Mouse (Mus musculus) lung, adult 18-20 months (tissue): Measurements from ENCODE around the gene Ehbp1.
A peak's percentile ranks its signal among the peaks of the same experiment; 100 is the strongest.

Source experiments
- DNase-seq, 2 experiments: peaks; one replicate each; pipeline ENCODE4 v3.0.0; 2022; ENCODE audit warnings: mixed read lengths in 2 of 2

Gene Ehbp1

DNA sequence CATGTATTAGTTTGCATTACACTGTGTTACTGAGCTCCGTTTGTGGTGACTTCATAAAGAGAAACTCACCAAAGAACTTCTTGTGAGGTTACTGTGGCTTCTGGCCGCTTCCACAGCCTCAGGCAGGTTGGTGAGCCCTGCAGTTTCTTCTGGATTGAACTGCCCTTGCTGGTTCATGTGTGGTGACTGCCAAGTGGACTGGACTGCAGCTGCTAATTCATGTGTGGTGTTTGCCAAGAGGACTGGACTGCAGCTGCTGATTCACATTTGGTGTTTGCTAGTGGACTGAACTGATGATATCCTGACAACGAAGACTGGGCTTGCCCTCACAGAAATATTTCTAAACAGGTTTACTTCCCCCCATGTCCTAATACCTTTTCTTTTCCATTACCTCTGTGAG is 65.4 kb downstream of the Ehbp1 start:
- DNase-seq = no peak

DNA sequence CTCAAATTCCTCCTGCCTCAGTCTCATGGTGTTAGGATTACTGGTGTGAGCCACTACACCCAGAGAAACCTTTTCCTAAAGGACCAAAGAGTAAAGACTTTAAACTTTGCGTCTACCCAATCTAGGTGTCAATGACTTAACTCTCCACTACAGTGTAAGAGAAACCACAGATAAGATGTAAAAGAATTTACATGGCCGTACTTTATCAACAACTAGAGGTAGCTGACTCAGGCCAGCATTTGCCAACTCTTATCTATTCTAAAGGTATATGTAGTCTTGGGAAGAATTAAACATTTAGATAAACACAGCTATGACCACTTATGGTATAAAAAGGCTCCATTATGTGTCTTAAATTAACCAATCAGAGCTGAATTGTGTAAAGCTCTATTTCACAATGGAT is 67.9 kb downstream of the Ehbp1 start:
- DNase-seq = no peak

DNA sequence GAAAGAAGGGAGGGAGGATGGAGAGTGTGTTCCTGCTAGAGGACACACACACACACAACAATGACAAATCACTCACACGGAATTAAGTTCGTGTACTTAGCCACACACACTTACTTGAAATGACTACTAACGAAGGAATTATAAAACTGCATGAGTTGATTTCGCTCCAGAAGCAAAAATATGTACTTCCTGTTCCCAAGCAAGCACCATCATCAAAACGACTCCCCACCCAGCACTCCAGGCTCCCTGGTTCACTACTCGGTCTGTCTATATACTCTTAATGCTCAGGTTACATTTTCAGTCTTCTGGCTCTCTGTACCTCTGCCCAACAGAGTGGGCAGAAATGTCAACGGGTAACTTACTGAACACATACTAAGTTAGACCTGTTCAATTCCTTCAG is 68.7 kb downstream of the Ehbp1 start:
- DNase-seq = no peak

DNA sequence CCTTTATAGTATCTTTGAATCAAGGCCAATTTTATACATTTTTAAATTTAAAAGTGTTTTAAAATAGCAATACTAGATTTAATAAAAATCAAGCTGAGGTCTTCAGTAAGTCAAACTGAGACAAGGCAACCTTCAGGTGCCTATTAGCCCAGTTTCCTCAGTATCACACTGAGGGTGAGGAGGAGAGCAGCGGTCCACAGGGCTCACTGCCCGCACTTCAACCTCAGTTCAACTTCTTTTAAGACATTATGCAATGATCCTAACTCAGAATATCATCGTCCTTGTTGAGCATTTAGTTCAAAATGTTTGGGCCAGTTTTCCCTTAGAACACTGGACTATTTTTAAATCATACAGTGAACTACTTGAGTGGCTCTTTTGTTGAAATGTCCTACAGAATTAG is 70.2 kb downstream of the Ehbp1 start:
- no peak for DNase-seq

DNA sequence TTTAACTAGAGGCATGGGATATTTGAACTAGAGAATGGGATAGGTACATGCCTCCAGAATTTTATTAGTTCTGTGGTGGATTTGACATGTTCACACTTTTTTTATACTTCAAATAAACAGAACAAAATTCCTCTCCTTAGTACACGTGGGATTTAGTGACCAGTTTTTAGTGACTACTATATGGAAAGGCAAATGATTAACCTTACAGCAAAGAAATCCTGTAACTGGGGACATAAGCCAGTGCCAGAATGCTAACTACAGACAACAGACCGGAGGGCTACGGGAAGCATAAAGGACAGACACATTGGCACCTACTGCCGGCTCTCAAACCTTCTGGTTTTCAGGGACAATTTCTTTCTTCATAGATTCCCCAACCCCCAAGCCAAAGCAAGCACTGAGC is 72.4 kb downstream of the Ehbp1 start:
- no peak for DNase-seq

DNA sequence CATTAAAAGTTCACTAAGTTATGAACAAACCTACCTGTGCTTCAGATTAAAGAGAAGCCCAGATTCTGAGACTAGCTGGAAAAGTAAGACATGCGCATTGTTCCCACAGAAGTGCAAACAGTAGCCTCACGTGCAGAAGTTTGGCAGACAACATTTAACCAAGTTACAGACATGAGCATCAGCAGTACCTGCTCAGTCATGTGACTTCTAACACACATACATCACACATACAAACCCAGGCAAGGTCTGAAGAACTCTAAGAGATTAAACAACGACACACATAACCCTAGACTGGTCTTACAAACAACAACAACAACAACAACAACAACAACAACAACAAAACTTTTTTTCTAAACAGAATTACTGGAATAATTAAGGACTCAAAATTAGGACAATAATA is 72.9 kb downstream of the Ehbp1 start:
- no peak for DNase-seq

DNA sequence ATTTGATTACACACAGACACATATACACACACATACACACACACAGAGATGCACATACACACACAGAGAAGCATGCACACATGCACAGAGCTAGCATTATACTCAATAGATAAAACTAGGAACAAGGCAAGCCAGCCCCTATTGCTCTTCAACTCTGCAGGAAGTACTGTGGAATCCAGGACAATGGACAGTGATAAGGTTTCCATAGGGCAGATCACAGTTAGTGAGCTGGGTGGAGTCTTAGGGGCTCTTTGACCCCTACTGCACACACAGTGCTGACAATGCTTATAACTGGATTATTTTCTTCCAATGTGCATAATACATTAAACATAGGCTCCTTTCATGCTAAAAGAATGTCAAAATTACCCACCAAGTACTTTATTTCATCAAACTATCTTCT is 75.1 kb downstream of the Ehbp1 start:
- DNase-seq = no peak

DNA sequence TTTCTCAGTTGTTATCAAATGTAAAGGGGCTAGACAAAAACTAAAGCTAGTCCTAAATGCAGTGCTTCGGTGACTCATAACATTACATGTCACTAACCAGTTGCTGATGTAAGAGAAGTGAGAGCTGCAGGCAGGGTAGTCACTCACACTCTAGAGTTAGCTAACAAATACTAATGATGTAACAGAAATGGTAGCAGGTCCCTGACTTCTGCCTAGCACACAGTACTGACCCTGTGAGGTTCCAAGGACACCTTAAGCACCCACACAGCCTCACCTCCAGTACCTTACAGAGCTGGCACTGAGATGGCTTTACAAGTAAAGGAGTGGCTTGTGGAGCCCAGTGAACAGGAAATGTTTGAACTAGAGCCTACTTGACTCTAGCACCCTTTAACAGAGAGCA is 86.7 kb downstream of the Ehbp1 start:
- peak in 1 of 2 experiments; percentile 27 for DNase-seq

DNA sequence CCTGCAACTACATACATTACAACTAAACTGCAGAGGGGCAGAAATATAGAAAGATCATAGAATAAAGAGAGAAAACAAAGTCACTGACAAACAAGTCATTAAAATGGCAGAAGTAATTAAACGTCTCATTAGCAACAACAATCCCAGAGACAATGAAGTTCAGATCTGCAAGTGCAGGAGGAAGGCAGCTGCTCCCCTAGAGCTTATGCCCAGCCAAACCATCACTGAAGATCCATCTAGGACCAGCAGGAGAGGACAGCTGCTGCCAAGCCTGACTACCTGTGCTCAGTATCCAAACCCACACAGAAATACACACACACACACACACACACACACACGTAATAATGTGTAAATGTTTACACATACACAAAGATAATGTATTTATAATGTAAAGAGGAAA is 92.7 kb downstream of the Ehbp1 start:
- DNase-seq = no peak

DNA sequence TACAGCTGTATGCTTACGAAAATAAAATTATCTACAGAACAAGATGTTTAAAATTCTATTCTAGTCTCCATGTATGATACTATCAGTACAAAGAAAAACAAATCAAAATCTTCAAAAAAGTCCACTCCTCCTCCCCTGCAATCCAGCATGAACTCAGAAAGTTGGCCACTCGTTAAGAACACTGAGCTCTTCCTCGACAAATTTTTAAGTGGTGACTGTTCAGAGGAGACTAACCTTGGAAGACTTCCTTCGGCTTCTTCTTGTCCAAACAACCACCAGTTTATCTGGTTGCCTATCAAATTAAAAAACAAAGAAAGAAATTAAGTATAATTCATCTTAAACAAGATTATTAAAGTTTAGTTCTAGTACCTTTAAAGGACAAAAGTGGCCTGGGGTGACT is 94.4 kb downstream of the Ehbp1 start:
- no peak for DNase-seq

DNA sequence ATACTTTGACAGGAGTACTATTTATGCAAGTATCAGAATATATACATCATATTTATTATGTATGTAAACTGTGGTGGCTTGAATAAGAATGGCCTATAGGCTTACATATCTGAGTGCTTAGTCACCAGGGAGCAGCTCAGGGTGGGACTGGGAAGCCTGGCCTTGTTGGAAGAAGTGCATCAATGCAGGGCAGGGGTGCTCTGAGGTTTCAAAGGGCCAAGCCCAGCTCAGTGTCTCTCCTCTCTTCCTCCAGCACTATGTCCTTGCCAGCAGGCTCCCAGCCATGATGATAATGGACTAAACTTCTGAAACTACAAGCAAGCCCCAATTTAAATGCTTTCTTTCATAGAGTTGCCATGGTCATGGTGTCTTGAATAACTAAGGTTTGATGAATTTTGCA is 95.0 kb downstream of the Ehbp1 start:
- DNase-seq = peak in 1 of 2 experiments; percentile 16

DNA sequence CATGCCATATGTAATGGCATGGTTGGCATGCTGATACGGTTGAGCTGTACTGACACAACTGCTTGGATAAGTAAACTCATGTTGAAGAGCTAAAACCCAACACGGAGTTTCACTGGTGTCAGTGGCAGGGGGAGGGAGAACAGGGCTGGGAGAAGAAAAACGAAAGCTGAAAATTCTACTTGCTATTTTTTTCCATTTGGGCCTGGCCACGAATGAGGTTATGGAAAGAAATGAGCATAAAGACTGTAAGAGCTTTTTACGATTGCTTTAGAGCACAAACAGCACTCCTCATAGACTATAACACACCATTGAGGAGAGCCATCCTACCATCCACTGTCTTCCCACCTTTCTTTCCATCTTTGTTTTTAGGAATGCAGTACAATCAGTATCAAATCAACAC is 106.5 kb downstream of the Ehbp1 start:
- no peak for DNase-seq

DNA sequence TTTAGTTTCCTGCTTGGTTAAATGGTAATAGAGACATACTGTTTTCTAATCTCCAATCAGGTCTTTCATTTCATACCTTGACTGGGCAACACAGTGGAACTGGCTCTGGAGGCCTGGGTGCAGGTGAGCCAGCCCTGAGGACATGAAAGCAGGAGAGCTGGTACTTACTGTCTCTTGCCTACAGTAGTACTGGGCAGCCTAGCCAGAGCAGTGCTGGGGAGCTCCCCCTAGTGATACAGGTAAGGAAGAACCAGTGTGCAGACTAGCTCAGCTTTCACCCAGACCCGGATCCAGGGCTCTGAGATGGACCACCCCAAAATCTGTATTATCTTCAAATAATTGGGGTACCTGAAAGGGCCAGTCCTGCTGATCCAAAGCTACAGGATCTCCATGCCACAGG is 107.4 kb downstream of the Ehbp1 start:
- peak; percentile 14 to 15 for DNase-seq

DNA sequence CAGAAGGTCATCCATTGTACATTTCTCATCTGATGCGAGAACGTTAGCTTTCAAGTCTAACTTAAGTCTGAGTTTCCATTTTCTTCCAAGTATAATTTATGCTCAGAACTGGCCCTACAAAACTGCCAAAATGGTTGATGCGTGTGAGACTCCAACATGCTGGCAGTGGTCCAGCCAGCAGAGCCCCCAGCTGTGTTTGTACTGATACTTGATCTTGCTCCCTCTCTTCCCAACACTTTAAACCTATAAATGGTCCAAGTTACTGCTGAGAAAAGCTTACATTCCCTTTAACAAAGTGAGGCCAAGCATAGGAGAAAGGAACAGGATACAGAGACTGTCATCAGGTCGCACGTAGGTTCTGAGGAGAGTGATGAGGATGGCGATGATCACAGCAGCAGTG is 111.2 kb downstream of the Ehbp1 start:
- DNase-seq = no peak

DNA sequence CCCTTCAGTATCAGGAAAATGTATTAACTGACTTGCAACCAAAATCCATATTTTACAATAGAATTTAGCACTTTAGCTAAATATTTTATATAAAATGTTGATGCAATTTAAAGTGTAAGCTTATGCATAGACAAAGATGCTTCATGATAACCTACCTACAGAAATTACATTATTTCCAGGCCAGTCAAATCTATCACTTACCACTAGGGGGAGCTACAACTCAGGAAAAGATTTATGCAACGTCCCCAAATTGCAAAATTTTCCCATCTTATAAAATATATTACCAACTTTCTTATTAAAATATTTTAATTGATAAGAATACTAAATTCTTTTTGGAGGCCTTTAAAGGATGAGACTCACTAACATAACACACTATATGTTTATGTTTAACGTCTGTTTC is 116.5 kb downstream of the Ehbp1 start:
- DNase-seq = no peak

DNA sequence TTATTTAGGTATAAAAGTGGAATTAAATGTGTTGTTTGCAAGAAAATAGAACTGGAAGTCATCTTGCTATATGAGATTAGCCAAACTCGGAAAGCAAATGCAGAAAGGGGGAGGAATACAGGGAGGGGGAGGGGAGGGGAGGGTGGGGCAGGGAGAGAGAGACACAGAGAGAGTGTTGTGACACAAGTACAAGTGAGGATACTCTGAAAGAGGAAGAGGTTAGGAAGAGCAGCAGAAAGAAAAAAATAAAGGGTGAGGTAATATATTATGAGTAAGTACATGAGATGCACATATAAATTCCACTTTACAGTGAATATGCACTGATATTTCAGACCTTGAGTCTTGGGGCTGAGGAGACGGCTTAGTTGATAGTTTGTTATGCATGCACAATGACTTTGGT is 123.9 kb downstream of the Ehbp1 start:
- no peak for DNase-seq

DNA sequence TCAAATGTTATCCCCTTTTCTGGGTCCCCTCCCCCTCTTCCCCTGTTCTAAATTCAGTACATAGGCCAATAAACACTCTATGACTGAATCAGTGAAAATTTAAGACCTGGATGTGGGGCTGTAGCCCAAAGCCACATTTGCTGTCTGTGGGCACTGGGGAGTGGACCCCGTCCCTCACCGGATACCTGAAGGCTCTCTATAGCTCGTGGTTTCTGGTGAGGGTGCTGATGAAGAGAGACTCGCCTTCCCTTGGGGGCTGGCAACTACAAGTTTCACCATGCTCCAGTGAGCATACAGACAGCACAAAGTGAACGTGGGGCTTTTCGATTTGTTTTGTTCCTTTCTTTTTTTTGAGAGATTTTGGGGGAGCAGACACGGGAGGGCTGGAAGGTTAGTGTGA is 125.2 kb downstream of the Ehbp1 start:
- DNase-seq = no peak

DNA sequence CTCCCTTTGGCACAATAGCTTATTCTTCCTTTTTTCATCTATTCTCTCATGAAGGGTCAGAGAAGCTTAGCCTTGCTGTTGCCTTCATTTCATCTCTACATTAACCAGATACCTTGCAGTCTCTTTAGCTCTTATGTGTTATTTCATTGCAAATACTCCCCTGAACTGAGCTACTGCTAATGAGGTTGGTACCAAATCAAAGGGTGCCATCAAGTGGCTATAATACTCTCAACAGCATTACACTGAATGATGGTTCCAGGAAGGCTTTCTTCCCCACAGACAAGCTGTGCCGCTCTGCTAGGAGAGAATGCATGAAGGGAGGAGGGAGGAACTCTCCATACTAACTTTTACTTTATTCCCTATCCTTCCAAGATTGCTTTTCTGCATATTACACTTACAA is 135.5 kb downstream of the Ehbp1 start:
- DNase-seq = no peak

DNA sequence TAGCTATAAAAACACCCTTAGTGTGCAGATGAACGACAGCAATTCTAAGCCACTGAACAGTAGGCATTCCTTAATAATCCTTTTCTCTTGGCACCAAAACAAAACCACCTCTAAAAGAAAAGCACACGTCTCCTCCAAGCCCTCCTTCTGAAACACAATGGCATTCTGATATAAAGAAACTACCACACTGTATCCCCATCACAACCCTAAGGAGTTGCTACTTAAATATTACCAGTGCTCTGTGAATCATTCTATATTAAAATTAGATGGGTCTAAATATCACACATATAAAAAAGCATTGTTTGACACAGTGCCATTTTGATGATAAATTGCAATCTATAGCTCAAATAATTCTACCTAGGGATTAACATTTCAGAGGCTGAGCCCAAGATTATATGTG is 135.9 kb downstream of the Ehbp1 start:
- DNase-seq = no peak

DNA sequence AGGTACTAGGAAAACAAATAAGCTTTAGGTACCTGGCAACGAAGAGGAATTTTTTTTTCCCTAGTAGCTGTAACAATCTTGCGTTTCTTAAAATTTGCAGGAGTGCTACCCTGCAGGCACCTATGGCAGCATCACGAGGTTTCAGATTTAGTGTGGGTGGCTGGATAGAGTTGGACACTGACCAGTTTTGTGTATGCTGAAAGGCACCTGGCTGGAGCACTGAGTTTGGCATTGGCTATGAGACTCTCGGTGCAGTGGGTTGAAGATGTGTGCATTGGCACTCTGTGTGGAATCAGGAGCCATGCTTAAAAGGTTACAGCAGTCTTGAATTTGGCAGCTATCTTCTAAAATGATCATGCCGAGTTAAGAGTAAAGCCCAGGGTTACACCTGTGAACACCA is 138.7 kb downstream of the Ehbp1 start:
- no peak for DNase-seq

DNA sequence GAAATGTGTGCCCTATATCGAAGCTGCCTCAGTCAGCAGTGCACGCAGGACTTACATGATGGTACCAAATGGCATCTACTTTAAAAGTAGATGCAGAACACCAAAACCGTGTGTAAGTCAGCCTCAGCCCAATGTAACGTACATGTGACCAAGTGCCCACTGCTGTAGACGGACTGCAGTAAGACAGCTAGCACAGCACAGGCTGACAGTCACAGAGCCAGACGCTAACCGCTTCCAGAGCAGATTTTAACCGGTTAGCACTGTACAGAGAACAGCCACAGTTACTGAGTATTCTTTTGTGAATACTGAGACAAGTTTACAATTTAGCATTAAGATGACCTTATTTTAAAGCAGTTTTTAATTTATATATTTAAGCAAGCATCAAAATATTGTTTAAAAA is 141.0 kb downstream of the Ehbp1 start:
- DNase-seq = no peak

DNA sequence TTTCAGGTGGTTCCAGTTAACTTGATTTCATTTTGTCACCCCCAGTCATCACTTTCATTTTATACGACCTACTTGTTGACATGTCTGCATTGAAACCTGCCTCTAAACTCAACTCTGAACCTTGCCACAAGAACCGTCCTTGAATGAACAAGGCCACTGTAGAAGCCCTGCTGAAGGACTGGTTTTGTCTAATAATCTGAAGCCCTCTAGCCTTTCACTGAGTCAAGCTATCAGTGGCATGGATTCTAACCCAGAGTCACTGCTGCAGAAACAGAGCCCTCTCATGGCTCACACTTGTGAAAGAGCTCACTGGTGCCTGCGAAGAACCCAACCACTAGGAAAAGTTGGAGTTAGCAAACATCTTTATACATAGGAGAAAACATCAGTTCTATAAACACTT is 142.2 kb downstream of the Ehbp1 start:
- no peak for DNase-seq

DNA sequence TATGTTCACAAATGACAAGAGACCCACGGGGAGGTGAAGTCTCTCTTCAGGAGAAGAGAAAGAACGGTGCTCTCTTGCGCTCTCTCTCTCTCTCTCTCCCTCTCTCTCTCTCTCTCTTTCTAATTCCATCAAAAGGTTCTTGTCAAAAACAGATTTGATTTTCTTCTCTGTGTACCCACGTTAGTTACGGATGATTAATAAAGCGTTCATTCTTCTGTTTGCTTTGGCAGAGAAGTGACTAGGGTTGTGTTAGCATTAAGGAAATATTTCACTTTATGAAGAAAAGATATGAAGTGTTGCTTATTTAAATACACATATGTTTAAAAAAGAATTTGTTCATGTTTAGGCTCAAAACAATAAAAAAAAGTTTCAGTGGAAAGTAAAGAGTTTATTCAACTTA is 143.7 kb downstream of the Ehbp1 start:
- no peak for DNase-seq

DNA sequence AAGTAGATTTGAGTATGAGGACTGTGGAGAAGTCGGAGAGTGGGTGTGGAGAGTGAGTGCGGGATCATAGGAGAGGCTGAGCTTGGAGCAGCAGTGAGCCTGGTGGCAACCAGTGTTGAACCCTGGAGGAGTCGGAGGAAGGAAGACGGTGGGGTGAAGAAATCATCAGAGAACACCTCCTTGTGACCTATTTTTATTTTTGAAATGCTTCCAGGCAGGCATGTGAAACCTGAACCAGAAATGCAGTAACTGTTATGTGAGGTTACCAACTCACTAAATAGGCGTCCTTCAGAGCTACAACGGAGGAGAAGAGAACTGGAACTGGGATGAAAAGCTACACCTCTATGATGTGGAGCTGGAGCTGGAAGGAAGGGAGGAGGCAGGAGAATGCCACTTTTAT is 144.2 kb downstream of the Ehbp1 start:
- DNase-seq = no peak

DNA sequence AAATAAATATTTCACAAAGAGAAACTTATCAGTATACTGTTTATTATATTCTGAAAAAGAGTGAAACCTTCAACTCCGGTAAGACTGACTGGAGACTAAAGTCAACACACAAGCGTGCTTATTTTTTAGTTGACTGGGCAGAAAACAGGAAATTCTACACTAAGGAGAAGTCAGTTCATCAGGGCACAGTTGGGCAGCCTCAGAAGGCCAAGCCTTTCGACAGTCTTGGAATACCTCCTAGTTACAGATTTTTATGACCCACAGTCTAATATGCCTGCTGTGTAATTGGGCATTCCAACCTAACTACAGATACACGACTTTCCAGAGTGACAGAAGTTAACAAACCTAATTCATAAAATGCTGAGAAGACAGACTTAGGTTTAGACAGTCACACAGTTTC is 145.3 kb downstream of the Ehbp1 start:
- DNase-seq = no peak

DNA sequence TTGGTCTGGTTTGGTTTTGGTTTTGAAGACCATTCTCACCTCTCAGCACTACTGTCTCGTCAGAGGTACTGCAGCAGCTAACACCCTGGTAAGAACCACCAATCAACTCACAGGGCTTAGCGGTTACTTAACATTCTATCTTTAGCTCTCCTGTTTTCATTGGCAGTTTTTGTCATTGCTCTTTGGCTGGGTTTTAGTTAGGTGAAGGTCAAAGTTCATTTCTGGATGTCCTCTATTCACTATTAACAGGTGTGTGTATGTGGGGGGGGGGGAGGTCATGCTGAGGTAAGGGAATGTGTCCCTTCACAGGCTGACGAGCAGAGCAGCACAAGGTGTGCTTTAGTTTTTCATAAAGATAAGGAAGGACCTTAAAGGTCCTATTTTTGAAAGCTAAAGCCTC is 147.5 kb downstream of the Ehbp1 start:
- DNase-seq = no peak
